Mouse (Mus musculus) liver, embryonic 14.5 days (tissue): ENCODE results near the gene Lin37. TPM values are rescaled to one million over a fixed set of nuclear protein-coding genes. Genes with fewer than 3 reads are reported as not detected.

Experiments used
- ATAC-seq: fragments of 200-750 bp; cut with Nextera tagmentation; 2 replicates; pipeline ENCODE4 v1.8.0; 2017; ENCODE audit warnings: moderate number of reproducible peaks, mild to moderate bottlenecking, moderate library complexity; ENCODE audit not compliant: insufficient read depth
- DNase-seq, 3 experiments: peaks; one replicate each; pipeline ENCODE4 v3.0.0-alpha.2; 2012 to 2013; ENCODE audit warnings: low read depth in 3 of 3, low spot score in 3 of 3
- H3K27ac ChIP-seq: fragments of 300-500 bp; sonication (generic); 2 replicates; pipeline ENCODE4 v1.5.1; 2014; ENCODE audit warnings: moderate library complexity, mild to moderate bottlenecking, control low read depth, inconsistent platforms
- H3K27me3 ChIP-seq: fragments of 300-500 bp; sonication (generic); 2 replicates; pipeline ENCODE4 v1.6.1; 2014; ENCODE audit warnings: mild to moderate bottlenecking, low read length, moderate library complexity; ENCODE audit not compliant: control insufficient read depth, insufficient read depth
- H3K36me3 ChIP-seq: fragments of 300-500 bp; sonication (generic); replicated peaks from 2 replicates; pipeline ENCODE4 v1.6.1; 2014; ENCODE audit warnings: low read depth; ENCODE audit not compliant: control insufficient read depth, insufficient read depth
- H3K4me1 ChIP-seq, 2 experiments: fragments of 200-500 bp in 1 of 2; fragments of 300-500 bp in 1 of 2; sonication (generic) in 1 of 2; replicated peaks; 2 replicates each; pipeline ENCODE4 v1.6.1; 2012 to 2014; ENCODE audit warnings: antibody characterized with exemption in 1 of 2, inconsistent platforms in 1 of 2, low read length in 1 of 2; ENCODE audit not compliant: control insufficient read depth in 2 of 2, insufficient read depth in 2 of 2
- H3K4me2 ChIP-seq: fragments of 300-500 bp; sonication (generic); 2 replicates; pipeline ENCODE4 v1.6.1; 2014; ENCODE audit warnings: low read depth, mild to moderate bottlenecking, control low read depth, moderate library complexity
- H3K4me3 ChIP-seq, 2 experiments: fragments of 200-500 bp in 1 of 2; fragments of 300-500 bp in 1 of 2; sonication (generic) in 1 of 2; 2 replicates each; pipeline ENCODE4 v1.5.1; 2012 to 2014; ENCODE audit warnings: low read depth in 2 of 2, low read length in 2 of 2, mild to moderate bottlenecking in 2 of 2, control low read depth in 1 of 2, inconsistent platforms in 1 of 2, moderate library complexity in 1 of 2; ENCODE audit not compliant: insufficient read depth in 1 of 2
- H3K9ac ChIP-seq: fragments of 300-500 bp; sonication (generic); replicated peaks from 2 replicates; pipeline ENCODE4 v1.6.1; 2014; ENCODE audit warnings: mild to moderate bottlenecking, control low read depth, moderate library complexity
- H3K9me3 ChIP-seq: fragments of 300-500 bp; sonication (generic); 2 replicates; pipeline ENCODE4 v1.6.1; 2016; ENCODE audit warnings: low read length, mixed read lengths; ENCODE audit not compliant: control insufficient read depth
- CTCF ChIP-seq: IDR thresholded peaks from 2 replicates; pipeline ENCODE4 v1.5.1; 2016; ENCODE audit warnings: antibody characterized with exemption, low read depth, control low read depth
- EP300 ChIP-seq: IDR thresholded peaks from 2 replicates; pipeline ENCODE4 v1.6.1; 2016; ENCODE audit warnings: antibody characterized with exemption, low read depth
- WGBS: fragments of 180-500 bp; shearing (Covaris S2); extraction: QIAGEN DNeasy Blood & Tissue Kit; methylation state at CpG from one replicate; pipeline ENCODE4 v1.1.7; 2014; ENCODE audit not compliant: insufficient replicate concordance; 5-methylcytosine and 5-hydroxymethylcytosine counted together
- polyA plus RNA-seq, 2 experiments: library from polyadenylated mRNA; depleted of rRNA in 1 of 2; stranded (reverse) in 1 of 2; unstranded in 1 of 2; fragments of >200 nt; fragmentation: Nextera tagmentation in 1 of 2; extraction: Ambion mirVana in 1 of 2; gene quantifications; 2 replicates each; pipeline versions ENCODE4 v1.2.1 to v1.2.3; 2012 to 2014

Gene Lin37
- polyA plus RNA-seq, 2 experiments = 17.6 to 21.2 TPM

DNA sequence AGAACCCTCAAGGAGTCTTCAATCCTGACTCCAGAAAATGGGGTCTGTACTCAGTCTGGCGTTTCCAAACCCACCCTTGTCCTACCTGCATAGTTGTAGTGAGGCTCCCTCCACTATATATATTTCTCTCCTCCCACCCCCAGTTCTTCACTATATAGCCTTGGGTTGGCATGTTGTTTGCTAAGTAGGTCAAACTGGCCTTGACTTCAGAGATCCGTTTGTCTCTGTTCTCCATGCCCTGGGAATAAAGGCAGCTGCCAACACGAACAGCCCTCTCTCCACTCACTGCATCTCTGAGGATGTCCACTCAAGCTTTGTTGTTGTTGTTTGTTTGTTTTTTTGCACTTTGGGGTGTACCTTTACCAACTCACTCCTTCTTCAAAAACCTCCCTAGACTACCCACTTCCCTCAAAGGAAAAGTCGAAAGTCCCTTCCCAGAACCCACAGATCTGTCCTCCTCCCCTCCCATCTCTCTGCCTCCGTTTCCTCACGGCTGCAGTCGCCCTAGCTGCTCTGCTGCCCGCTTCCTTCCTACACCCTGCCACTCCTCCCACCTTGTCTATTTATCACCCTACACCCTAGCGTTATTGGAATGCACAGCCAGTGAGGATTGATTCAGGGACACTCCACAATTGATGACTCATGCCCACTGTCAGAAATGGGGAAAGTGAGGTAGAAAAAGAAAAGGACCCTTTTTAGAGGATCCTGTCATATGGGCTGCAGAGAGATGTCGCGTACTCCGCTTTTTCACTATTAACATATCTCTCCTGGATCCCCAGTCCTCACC, 789 bp downstream of the Lin37 start:
- Histone ChIP-seq H3K9me3 (no peaks in the 10 kb centered on the region), H3K27ac (peak overlapping the region; percentile 78), H3K4me2 (peak overlapping the region; percentile 92), H3K4me1 (peaks cover 12 to 15% of the 10 kb centered on the region in 2 experiments), H3K36me3 (peaks cover 19% of the 10 kb centered on the region), H3K27me3 (no peaks in the 10 kb centered on the region), H3K4me3 (peak overlapping the region; percentile 83 to 90), H3K9ac (peak overlapping the region; percentile 77)
- DNase-seq (peak in 2 of 3 experiments; percentile 30 to 58), ATAC-seq (peak; percentile 42; the same call in 1 of the 2 replicates)
- WGBS = 8% methylated on average over 12 of the region's 12 CpGs
- TF ChIP-seq EP300 (no peak), CTCF (peak; percentile 25; the same call in 1 of the 2 replicates)

DNA sequence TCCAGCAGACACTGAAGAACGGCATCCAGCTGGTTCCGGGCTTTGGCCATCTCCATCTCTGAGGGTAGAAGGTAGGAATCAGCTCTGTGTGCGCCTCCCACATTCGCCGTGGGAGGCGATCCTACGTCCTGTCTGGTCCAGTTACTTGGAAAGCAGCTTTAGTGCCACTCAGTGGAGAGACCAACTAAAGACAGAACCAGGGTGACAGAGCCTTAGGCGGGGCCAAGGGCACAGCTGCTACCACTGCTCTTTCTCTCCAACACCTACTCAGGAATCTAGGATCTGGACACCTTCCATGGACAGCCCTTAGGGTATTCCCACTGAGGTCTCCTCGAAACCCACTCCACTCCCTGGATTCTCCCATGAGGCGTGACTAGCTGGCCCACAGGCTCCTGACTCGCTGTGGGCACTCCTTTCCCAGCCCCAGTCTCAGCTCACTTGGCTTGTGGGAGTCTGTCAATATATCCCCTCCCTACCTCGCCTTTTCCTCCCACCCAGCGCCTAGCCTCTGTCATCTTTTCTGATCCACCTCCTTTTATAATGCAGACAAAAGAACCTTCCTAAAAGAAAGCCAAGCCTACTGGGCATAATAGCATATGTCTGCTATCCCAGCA, 1.6 kb downstream of the Lin37 start:
- Histone ChIP-seq H3K36me3 (peaks cover 19% of the 10 kb centered on the region), H3K4me1 (peaks cover 16 to 17% of the 10 kb centered on the region in 2 experiments), H3K27ac (peak overlapping the region; percentile 78; the same call in 1 of the 2 replicates), H3K27me3 (no peaks in the 10 kb centered on the region), H3K9me3 (no peaks in the 10 kb centered on the region), H3K4me3 (peak overlapping the region; percentile 83 to 90; a peak in 3 of 4 replicates), H3K9ac (peak overlapping the region; percentile 77), H3K4me2 (peak overlapping the region; percentile 92)
- ATAC-seq (no peak), DNase-seq (no peak)
- WGBS = 83% methylated on average over 13 of the region's 13 CpGs
- TF ChIP-seq EP300 = no peak
- TF ChIP-seq CTCF = no peak

DNA sequence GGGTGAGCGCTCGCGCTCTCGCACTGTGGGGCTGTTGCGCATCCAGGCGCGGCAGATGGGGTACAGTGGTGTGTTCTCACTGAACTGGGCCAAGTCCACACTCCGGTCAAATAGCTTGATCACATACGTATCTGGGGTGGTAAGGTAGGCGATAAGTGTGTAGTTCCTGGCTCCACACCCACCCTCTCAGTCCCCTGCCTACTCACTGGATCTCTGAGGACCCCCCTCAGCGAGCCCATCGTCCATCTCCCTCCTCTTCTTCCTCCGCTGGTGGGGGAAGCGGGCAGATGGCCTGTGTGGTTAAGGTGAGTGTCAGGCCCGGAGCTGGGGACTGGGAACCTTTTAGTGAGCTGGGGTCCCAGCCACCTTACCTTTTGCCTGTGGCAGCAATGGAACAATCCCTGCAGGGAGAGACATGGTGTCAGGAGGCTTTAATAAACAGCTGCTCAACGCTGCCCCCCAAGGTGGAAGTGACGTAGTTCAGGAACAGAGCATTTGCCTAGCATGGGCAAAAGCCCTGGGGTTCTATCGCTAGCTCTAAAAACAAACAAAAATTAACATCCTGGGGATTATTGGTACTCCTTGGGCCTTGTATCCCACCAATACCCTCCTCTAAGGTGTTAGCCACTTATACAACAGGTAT, 2.6 kb downstream of the Lin37 start:
- ATAC-seq = no peak
- H3K4me2 ChIP-seq = no peak overlapping the region
- H3K9me3 ChIP-seq = no peaks in the 10 kb centered on the region
- no peak overlapping the region for H3K9ac ChIP-seq
- H3K36me3 ChIP-seq = peaks cover 19% of the 10 kb centered on the region
- H3K27me3 ChIP-seq = no peaks in the 10 kb centered on the region
- peaks cover 15 to 17% of the 10 kb centered on the region in 2 experiments for H3K4me1 ChIP-seq
- no peak overlapping the region for H3K27ac ChIP-seq
- H3K4me3 ChIP-seq = no peak overlapping the region
- no peak for DNase-seq
- TF ChIP-seq EP300 (no peak), CTCF (peak; percentile 59)
- WGBS = 85% methylated on average over 18 of the region's 18 CpGs

DNA sequence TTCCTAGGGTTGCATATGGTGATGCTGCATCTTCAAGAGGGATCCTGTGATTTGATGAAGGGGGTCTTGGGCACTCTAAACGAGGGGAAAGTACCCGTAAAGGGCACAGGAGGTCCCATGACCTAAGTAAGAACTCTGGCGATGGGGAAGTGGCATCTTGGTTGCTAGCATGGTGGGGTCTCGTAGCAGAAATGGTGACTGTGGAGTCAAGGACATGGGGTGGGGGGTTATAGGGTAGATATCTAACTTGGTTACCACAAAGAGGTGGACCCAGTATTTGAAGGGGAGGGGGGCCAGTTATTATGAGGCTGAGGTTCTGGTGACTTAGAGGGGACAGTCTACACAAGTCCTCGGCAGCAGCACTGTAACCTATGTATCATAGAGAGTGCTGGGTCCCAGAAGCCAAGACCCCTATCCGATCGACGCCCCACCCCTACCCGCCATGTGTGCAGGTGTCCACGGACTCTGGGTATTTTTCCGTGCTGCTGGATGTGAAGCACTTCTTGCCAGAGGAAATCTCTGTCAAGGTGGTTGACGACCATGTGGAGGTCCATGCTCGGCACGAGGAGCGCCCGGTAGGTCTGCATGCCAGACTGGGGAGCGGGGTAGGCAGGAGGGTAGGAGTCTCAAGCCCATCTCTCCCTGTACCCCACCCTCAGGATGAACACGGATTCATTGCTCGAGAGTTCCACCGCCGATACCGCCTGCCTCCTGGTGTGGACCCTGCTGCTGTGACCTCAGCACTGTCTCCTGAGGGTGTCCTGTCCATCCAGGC, 5.6 kb downstream of the Lin37 start:
- H3K4me1 ChIP-seq = peaks cover 14% of the 10 kb centered on the region in 2 experiments
- peaks cover 19% of the 10 kb centered on the region for H3K36me3 ChIP-seq
- no peaks in the 10 kb centered on the region for H3K27me3 ChIP-seq
- 81% methylated on average over 22 of the region's 22 CpGs for WGBS
- H3K4me3 ChIP-seq = peak overlapping the region in 1 of 2 experiments; percentile 83; a peak in 3 of 4 replicates
- H3K9me3 ChIP-seq = no peaks in the 10 kb centered on the region
- peak overlapping the region; percentile 96 for H3K9ac ChIP-seq
- no peak for ATAC-seq
- DNase-seq = no peak
- H3K4me2 ChIP-seq = peak overlapping the region; percentile 99
- no peak overlapping the region for H3K27ac ChIP-seq
- no peak for TF ChIP-seq CTCF
- TF ChIP-seq EP300 = no peak
